Mouse (Mus musculus) gastrocnemius, adult 2 months (tissue): ENCODE data around the gene Gm13697. TPM values are rescaled to one million over a fixed set of nuclear protein-coding genes. Genes with fewer than 3 reads are reported as not detected.
A peak's percentile ranks its signal among the peaks of the same experiment; 100 is the strongest.
"Not testable (repeated sequence)": the region's sequence is repeated elsewhere in the genome, so short reads cannot be mapped to it uniquely, and the experiment has no call there.

Source experiments
- DNase-seq: peaks from one replicate; pipeline ENCODE4 v3.0.0; 2022
- H3K27ac ChIP-seq: fragments of 200-600 bp; 2 replicates; pipeline ENCODE4 v1.8.1; 2022; ENCODE audit warnings: mild to moderate bottlenecking
- H3K4me3 ChIP-seq: fragments of 200-600 bp; 2 replicates; pipeline ENCODE4 v1.8.1; 2022; ENCODE audit warnings: mild to moderate bottlenecking, moderate library complexity
- CTCF ChIP-seq: fragments of 200-600 bp; IDR thresholded peaks from 2 replicates; pipeline ENCODE4 v1.8.1; 2022; ENCODE audit warnings: antibody characterized with exemption, mild to moderate bottlenecking, moderate library complexity
- intact Hi-C: fragments of 180-260 bp; cut with DNase I; formaldehyde crosslinking; loops from one replicate; pipeline ENCODE4 v1.15.1; 2025
- total RNA-seq, 2 experiments: library from RNA; stranded (reverse); gene quantifications; 2 replicates each; pipeline ENCODE4 v1.2.3; 2021

The Gm13697 gene
- total RNA-seq, 2 experiments from 2014 or later: 0.69 to 0.95 TPM

GRCm38 (mm10) chr2:84014572-84014971 is 30.0 kb downstream of the Gm13697 start:
- TF ChIP-seq CTCF: no peak
- intact Hi-C loops: no loop called here
- DNase-seq: no peak
- no peak overlapping the region for H3K4me3 ChIP-seq
- H3K27ac ChIP-seq: no peak overlapping the region

- H3K4me3 ChIP-seq, DNase-seq, H3K27ac ChIP-seq, intact Hi-C loops: not testable (repeated sequence)
Measured at GRCm38 (mm10) chr2:84016291-84016690, 31.7 kb downstream of the Gm13697 start.

- TF ChIP-seq CTCF: no peak
- intact Hi-C loops: no loop called here
- H3K4me3 ChIP-seq: no peak overlapping the region
- no peak overlapping the region for H3K27ac ChIP-seq
- no peak for DNase-seq
Measured at GRCm38 (mm10) chr2:84018330-84018729, 33.8 kb downstream of the Gm13697 start.

GRCm38 (mm10) chr2:84019519-84020305 is 35.2 kb downstream of the Gm13697 start:
- intact Hi-C loops: no loop called here

GRCm38 (mm10) chr2:84021930-84022329 is 37.4 kb downstream of the Gm13697 start:
- intact Hi-C loops: no loop called here
- TF ChIP-seq CTCF: no peak

More at GRCm38 (mm10) chr2:84019519-84020305, 35.2 kb downstream of the Gm13697 start:
- no peak overlapping the region for H3K27ac ChIP-seq
- H3K4me3 ChIP-seq: no peak overlapping the region
- no peak for DNase-seq
- TF ChIP-seq CTCF: no peak

GRCm38 (mm10) chr2:84022905-84023304 is 38.4 kb downstream of the Gm13697 start:
- Histone ChIP-seq H3K27ac (peak overlapping the region; percentile 74), H3K4me3 (no peak overlapping the region)
- peak; percentile 57 for DNase-seq
- intact Hi-C loops: no loop called here
- TF ChIP-seq CTCF: no peak

More at GRCm38 (mm10) chr2:84021930-84022329, 37.4 kb downstream of the Gm13697 start:
- H3K4me3 ChIP-seq: no peak overlapping the region
- no peak for DNase-seq
- peak overlapping the region; percentile 74; the same call in 1 of the 2 replicates for H3K27ac ChIP-seq

GRCm38 (mm10) chr2:84023319-84023718 is 38.8 kb downstream of the Gm13697 start:
- no peak for DNase-seq
- intact Hi-C loops: no loop called here
- Histone ChIP-seq H3K4me3 (no peak overlapping the region), H3K27ac (peak overlapping the region; percentile 74)
- no peak for TF ChIP-seq CTCF

GRCm38 (mm10) chr2:84025217-84025616 is 40.7 kb downstream of the Gm13697 start:
- peak; percentile 53 for DNase-seq
- no peak for TF ChIP-seq CTCF
- Histone ChIP-seq H3K27ac (peak overlapping the region; percentile 69), H3K4me3 (no peak overlapping the region)
- intact Hi-C loops: no loop called here

- no peak for TF ChIP-seq CTCF
- intact Hi-C loops: no loop called here
- no peak for DNase-seq
- H3K27ac ChIP-seq: no peak overlapping the region
- H3K4me3 ChIP-seq: no peak overlapping the region
Measured at GRCm38 (mm10) chr2:84032505-84032904, 48.0 kb downstream of the Gm13697 start.

GRCm38 (mm10) chr2:84035997-84036396 is 51.5 kb downstream of the Gm13697 start:
- Histone ChIP-seq H3K4me3 (no peak overlapping the region), H3K27ac (no peak overlapping the region)
- TF ChIP-seq CTCF: no peak
- DNase-seq: no peak
- intact Hi-C loops: loop anchor here (5.0 kb wide), 1 partner anchor 391 kb away; the partner anchor contains the start of gene Calcrl

Other genes with a start within 250 kb of the Gm13697 start
- 1 to 10 TPM in 1 of 2 experiments, under 1 TPM in 1; 0.79 to 1.4 TPM for gene Fam171b, start 172.1 kb upstream of the Gm13697 start, total RNA-seq
- gene Zswim2, start 43.5 kb upstream of the Gm13697 start, total RNA-seq: not detected
- gene Gm13698, start 29.1 kb upstream of the Gm13697 start, total RNA-seq: under 1 TPM; 0.69 to 0.95 TPM
- gene Gm13693, start 23.2 kb upstream of the Gm13697 start, total RNA-seq: under 1 TPM; 0.69 to 0.95 TPM
- under 1 TPM in 1 of 2 experiments, not detected in 1; 0.69 TPM for gene Gm13695, start 17.4 kb upstream of the Gm13697 start, total RNA-seq
- gene Gm13696, start 11.6 kb upstream of the Gm13697 start, total RNA-seq: under 1 TPM; 0.69 to 0.95 TPM
- under 1 TPM; 0.69 to 0.95 TPM for gene Gm13694, start 5.8 kb upstream of the Gm13697 start, total RNA-seq
- gene Gm13691, start 5.8 kb downstream of the Gm13697 start, total RNA-seq: under 1 TPM; 0.69 to 0.95 TPM